Mouse (Mus musculus): Measurements from ENCODE around the gene Slc30a1. TPM values are rescaled to one million over a fixed set of nuclear protein-coding genes. Genes with fewer than 3 reads are reported as not detected.

Slc30a1 gene
- polyA plus RNA-seq, 1 experiment from 2014 or later = 2.1 TPM

DNA sequence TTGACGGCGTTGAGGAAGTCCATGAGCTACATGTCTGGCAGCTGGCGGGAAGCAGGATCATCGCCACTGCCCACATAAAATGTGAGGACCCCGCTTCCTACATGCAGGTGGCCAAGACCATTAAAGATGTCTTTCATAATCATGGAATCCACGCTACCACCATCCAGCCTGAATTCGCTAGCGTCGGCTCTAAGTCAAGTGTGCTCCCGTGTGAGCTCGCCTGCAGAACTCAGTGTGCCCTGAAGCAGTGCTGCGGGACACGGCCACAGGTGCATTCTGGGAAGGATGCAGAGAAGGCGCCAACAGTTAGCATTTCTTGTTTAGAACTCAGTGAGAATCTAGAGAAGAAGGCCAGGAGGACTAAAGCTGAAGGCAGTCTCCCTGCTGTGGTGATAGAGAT, 2.7 kb downstream of the Slc30a1 start:
- Histone ChIP-seq H3K27ac (ENCODE audit: low read depth, low read length) (no peak overlapping the region), H3K9me3 (replicated peaks; ENCODE audit: control insufficient read depth, low read length) (no peaks in the 10 kb centered on the region), H3K4me2 (peak overlapping the region; percentile 96), H3K9ac (ENCODE audit: low read depth, low read length) (no peak overlapping the region), H3K36me3 (ENCODE audit: control insufficient read depth, insufficient read depth, low read length) (peaks cover 8% of the 10 kb centered on the region; the same call in 1 of the 2 replicates), H3K4me3 (ENCODE audit: low read depth, low read length) (peak overlapping the region; percentile 9; the same call in 1 of the 2 replicates), H3K4me1 (ENCODE audit: control insufficient read depth, insufficient read depth, low read length) (peaks cover 32% of the 10 kb centered on the region), H3K27me3 (ENCODE audit: control insufficient read depth, insufficient read depth, low read length) (no peaks in the 10 kb centered on the region)
- WGBS (ENCODE audit: insufficient replicate concordance) = 93% methylated on average over 14 of the region's 14 CpGs
- no peak for ATAC-seq (replicated peaks; ENCODE audit: insufficient number of reproducible peaks, low FRiP score, low TSS enrichment)

DNA sequence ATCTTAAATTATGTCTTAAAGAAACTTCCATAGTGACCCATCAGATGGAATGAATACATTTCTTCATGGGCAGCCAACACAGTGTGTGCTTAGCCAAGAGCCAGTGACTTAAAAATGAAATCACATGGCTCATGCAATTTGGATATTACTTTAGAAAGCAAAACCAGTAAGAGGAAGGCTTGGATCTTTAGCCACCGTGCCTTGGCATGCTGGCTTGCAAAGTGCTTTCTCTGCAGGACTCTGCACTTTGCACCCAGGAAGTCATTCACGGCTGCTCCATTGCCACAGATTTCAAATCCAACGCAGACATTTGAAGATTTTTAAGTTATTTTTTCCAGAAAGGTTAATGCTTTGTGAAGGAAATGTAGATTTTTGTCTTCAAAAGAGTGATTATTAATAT, 4.1 kb downstream of the Slc30a1 start:
- 82% methylated on average over 3 of the region's 3 CpGs for WGBS (ENCODE audit: insufficient replicate concordance)
- Histone ChIP-seq H3K4me2 (peak overlapping the region; percentile 45), H3K27me3 (ENCODE audit: control insufficient read depth, insufficient read depth, low read length) (no peaks in the 10 kb centered on the region), H3K9ac (ENCODE audit: low read depth, low read length) (no peak overlapping the region), H3K36me3 (ENCODE audit: control insufficient read depth, insufficient read depth, low read length) (peaks cover 8% of the 10 kb centered on the region; the same call in 1 of the 2 replicates), H3K27ac (ENCODE audit: low read depth, low read length) (no peak overlapping the region), H3K4me3 (ENCODE audit: low read depth, low read length) (peak overlapping the region; percentile 13; the same call in 1 of the 2 replicates), H3K4me1 (ENCODE audit: control insufficient read depth, insufficient read depth, low read length) (peaks cover 28% of the 10 kb centered on the region), H3K9me3 (replicated peaks; ENCODE audit: control insufficient read depth, low read length) (no peaks in the 10 kb centered on the region)
- no peak for ATAC-seq (replicated peaks; ENCODE audit: insufficient number of reproducible peaks, low FRiP score, low TSS enrichment)

DNA sequence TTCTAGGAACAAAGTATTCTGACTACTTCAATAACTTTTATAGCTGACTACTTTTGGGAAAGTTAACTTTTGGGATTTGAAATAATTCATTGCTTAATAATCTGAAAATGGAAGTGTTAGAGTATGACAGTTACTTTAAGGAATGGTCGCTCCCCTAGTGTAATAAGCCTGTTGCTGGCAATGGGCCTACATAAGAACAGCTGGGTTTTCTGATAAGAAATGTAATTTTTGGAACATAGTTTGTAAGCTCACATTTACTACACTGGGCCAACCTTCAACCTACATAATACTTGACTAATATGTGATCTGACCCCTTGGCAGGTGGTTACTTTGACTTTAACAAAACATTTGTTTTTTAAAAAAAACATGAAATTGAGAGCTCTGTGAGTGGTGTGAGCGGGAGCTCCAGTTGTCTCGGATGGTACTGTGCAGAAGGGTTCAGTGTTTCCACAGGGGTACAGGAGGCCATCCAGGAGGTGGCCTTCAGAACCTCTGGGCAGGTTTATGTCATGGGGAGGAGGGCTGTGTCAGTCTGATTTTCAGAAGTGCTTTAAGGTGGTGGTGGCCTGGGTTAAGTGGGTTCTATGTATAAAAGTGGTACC, 4.6 kb downstream of the Slc30a1 start:
- Histone ChIP-seq H3K4me2 (peak overlapping the region; percentile 5; the same call in 1 of the 2 replicates), H3K27ac (ENCODE audit: low read depth, low read length) (no peak overlapping the region)
- ATAC-seq (replicated peaks; ENCODE audit: insufficient number of reproducible peaks, low FRiP score, low TSS enrichment) = no peak

DNA sequence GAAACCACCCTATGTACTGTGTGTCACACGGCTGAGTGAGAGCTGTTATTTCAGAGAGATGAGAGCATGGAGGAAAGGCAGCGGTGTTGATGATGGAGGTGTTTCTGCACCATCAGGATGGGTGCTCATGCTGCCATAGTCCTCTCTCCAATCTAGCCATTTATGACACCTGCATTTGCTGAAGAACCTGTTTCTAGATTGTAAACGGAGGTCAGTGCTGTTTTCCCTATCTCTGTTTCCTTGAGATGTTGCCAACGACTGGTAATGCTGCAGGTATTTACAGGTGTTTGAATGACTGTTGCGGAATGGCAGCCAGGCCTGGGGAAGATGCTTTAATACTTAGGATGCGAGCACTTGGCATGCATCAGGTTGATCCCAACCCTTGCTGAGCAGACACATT, 8.1 kb downstream of the Slc30a1 start:
- Histone ChIP-seq H3K27me3 (ENCODE audit: control insufficient read depth, insufficient read depth, low read length) (no peaks in the 10 kb centered on the region), H3K4me3 (ENCODE audit: low read depth, low read length) (no peak overlapping the region), H3K9me3 (replicated peaks; ENCODE audit: control insufficient read depth, low read length) (no peaks in the 10 kb centered on the region), H3K9ac (ENCODE audit: low read depth, low read length) (no peak overlapping the region), H3K4me2 (no peak overlapping the region), H3K27ac (ENCODE audit: low read depth, low read length) (no peak overlapping the region), H3K4me1 (ENCODE audit: control insufficient read depth, insufficient read depth, low read length) (peaks cover 5% of the 10 kb centered on the region; the same call in 1 of the 2 replicates), H3K36me3 (ENCODE audit: control insufficient read depth, insufficient read depth, low read length) (no peaks in the 10 kb centered on the region)
- ATAC-seq (replicated peaks; ENCODE audit: insufficient number of reproducible peaks, low FRiP score, low TSS enrichment) = no peak
- WGBS (ENCODE audit: insufficient replicate concordance) = 78% methylated on average over 6 of the region's 6 CpGs

More for the DNA sequence above, 4.6 kb downstream of the Slc30a1 start:
- Histone ChIP-seq H3K9me3 (replicated peaks; ENCODE audit: control insufficient read depth, low read length) (no peaks in the 10 kb centered on the region), H3K9ac (ENCODE audit: low read depth, low read length) (no peak overlapping the region), H3K27me3 (ENCODE audit: control insufficient read depth, insufficient read depth, low read length) (no peaks in the 10 kb centered on the region), H3K36me3 (ENCODE audit: control insufficient read depth, insufficient read depth, low read length) (peaks cover 8% of the 10 kb centered on the region; the same call in 1 of the 2 replicates), H3K4me1 (ENCODE audit: control insufficient read depth, insufficient read depth, low read length) (peaks cover 25% of the 10 kb centered on the region), H3K4me3 (ENCODE audit: low read depth, low read length) (no peak overlapping the region)
- 75% methylated on average over 3 of the region's 3 CpGs for WGBS (ENCODE audit: insufficient replicate concordance)

DNA sequence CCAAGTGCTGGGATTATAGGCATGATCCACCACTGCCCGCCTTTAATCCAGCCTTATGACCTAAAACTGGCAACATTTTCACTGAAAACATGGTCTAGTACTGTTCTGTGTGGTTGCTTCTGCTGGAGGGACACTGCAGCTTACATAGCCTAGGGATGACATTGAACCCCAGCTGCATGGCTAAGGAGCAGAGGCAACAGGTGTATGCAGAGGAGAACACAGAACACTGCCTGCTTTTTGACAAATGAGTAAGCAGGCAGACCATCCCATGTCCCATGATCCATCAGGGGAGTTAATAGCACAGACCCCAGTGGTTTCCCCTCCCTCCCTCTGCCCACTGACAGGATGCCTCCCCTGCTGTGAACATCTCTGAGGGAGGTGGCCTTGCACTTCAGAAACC, 9.0 kb downstream of the Slc30a1 start:
- 79% methylated on average over 1 of the region's 1 CpGs for WGBS (ENCODE audit: insufficient replicate concordance)
- Histone ChIP-seq H3K9ac (ENCODE audit: low read depth, low read length) (no peak overlapping the region), H3K4me2 (no peak overlapping the region), H3K4me3 (ENCODE audit: low read depth, low read length) (no peak overlapping the region), H3K9me3 (replicated peaks; ENCODE audit: control insufficient read depth, low read length) (no peaks in the 10 kb centered on the region), H3K27ac (ENCODE audit: low read depth, low read length) (no peak overlapping the region), H3K27me3 (ENCODE audit: control insufficient read depth, insufficient read depth, low read length) (no peaks in the 10 kb centered on the region), H3K36me3 (ENCODE audit: control insufficient read depth, insufficient read depth, low read length) (no peaks in the 10 kb centered on the region), H3K4me1 (ENCODE audit: control insufficient read depth, insufficient read depth, low read length) (0 out of 2 replicates have a peak, but pooled peaks cover 2% of the 10 kb centered on the region)
- ATAC-seq (replicated peaks; ENCODE audit: insufficient number of reproducible peaks, low FRiP score, low TSS enrichment) = no peak

DNA sequence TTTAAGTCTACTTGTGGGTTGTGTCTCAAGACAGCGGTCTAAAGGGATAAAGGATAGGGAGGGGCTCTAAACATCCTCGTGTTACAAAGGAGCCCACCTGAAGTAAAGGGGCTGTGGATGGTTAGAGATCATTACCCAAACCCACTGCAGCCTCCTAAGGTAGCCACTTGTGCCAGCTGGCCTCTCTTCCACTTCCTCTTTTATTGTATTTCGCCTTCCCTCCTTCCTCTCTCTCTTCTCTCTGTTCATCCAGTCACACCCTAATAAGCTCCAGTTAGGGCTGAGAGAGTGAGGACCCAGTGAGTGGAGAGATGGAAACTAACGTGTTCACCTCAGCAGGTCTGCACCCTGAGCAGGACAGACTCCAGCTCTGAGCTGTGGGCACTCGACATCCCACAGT, 10.3 kb downstream of the Slc30a1 start:
- H3K4me1 ChIP-seq (ENCODE audit: control insufficient read depth, insufficient read depth, low read length) = no peaks in the 10 kb centered on the region
- 59% methylated on average over 5 of the region's 5 CpGs for WGBS (ENCODE audit: insufficient replicate concordance)
- no peaks in the 10 kb centered on the region for H3K27me3 ChIP-seq (ENCODE audit: control insufficient read depth, insufficient read depth, low read length)
- no peaks in the 10 kb centered on the region for H3K9me3 ChIP-seq (replicated peaks; ENCODE audit: control insufficient read depth, low read length)
- no peak overlapping the region for H3K4me2 ChIP-seq
- no peaks in the 10 kb centered on the region for H3K36me3 ChIP-seq (ENCODE audit: control insufficient read depth, insufficient read depth, low read length)
- no peak for ATAC-seq (replicated peaks; ENCODE audit: insufficient number of reproducible peaks, low FRiP score, low TSS enrichment)
- no peak overlapping the region for H3K27ac ChIP-seq (ENCODE audit: low read depth, low read length)
- no peak overlapping the region for H3K4me3 ChIP-seq (ENCODE audit: low read depth, low read length)
- H3K9ac ChIP-seq (ENCODE audit: low read depth, low read length) = no peak overlapping the region

DNA sequence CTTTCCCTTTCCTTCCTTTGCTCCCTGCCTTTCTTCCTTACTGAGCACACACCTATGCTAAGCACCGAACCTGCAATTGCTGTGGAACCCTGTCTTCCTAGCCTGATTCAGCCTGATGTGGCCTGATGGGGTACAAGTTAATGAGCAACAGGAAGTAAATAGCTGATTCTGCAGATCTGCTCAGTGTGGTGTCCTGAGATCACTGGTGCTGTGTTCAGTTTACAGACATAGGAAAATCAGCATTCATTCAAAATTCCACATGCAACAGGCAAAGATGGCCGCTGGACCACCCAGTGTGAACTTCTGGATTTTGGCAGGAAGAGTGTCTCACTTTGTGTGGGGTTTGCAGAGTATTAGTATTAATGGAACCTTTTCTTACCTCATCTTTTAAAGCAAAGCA, 12.8 kb downstream of the Slc30a1 start:
- Histone ChIP-seq H3K4me3 (ENCODE audit: low read depth, low read length) (no peak overlapping the region), H3K4me1 (ENCODE audit: control insufficient read depth, insufficient read depth, low read length) (no peaks in the 10 kb centered on the region), H3K9me3 (replicated peaks; ENCODE audit: control insufficient read depth, low read length) (no peaks in the 10 kb centered on the region), H3K27ac (ENCODE audit: low read depth, low read length) (no peak overlapping the region), H3K4me2 (no peak overlapping the region), H3K9ac (ENCODE audit: low read depth, low read length) (no peak overlapping the region), H3K27me3 (ENCODE audit: control insufficient read depth, insufficient read depth, low read length) (no peaks in the 10 kb centered on the region), H3K36me3 (ENCODE audit: control insufficient read depth, insufficient read depth, low read length) (no peaks in the 10 kb centered on the region)
- no peak for ATAC-seq (replicated peaks; ENCODE audit: insufficient number of reproducible peaks, low FRiP score, low TSS enrichment)
- 73% methylated on average over 2 of the region's 2 CpGs for WGBS (ENCODE audit: insufficient replicate concordance)

DNA sequence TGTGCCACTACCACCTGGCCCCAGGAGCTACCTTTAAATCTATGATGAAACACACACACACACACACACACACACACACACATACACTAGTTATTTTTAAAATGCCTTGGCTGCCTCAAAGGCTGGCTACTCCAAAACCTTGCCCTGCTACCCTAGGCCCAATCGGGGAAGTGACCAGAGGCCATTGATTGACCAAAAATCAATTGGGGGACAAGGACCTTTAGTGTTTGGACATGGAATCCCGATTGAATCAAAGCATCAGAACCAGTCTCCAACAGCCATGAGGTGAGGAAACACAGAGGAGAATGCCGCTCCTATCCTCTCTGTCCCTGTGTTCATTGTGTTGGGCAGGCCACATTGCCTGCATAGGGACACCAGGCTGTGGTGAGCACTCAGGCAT, 15.1 kb downstream of the Slc30a1 start:
- ATAC-seq (replicated peaks; ENCODE audit: insufficient number of reproducible peaks, low FRiP score, low TSS enrichment) = no peak
- no peak overlapping the region for H3K27ac ChIP-seq (ENCODE audit: low read depth, low read length)
- H3K27me3 ChIP-seq (ENCODE audit: control insufficient read depth, insufficient read depth, low read length) = no peaks in the 10 kb centered on the region
- H3K4me1 ChIP-seq (ENCODE audit: control insufficient read depth, insufficient read depth, low read length) = no peaks in the 10 kb centered on the region
- no peak overlapping the region for H3K4me2 ChIP-seq
- H3K4me3 ChIP-seq (ENCODE audit: low read depth, low read length) = no peak overlapping the region
- 87% methylated on average over 3 of the region's 3 CpGs for WGBS (ENCODE audit: insufficient replicate concordance)
- H3K9me3 ChIP-seq (replicated peaks; ENCODE audit: control insufficient read depth, low read length) = no peaks in the 10 kb centered on the region
- no peaks in the 10 kb centered on the region for H3K36me3 ChIP-seq (ENCODE audit: control insufficient read depth, insufficient read depth, low read length)
- H3K9ac ChIP-seq (ENCODE audit: low read depth, low read length) = no peak overlapping the region

DNA sequence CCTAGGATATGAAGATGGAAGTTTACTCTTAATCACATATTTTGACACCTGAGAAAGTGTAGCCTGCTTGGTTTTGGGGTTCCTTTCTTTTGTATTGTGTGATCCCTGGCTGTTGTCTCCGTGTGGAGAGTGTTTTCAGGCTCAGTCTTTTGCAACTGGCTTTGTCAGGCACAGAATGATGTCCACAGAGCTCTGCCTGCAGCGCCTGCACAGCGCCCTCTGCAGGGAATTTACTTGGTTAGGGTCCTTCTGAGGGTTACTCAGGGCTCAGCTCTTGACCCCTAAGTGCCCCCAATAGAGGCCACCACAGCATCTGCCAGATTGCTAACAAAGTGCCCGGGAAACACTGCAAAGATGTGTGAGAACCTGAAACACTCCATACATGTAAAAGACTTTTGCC, 18.9 kb downstream of the Slc30a1 start:
- Histone ChIP-seq H3K27ac (ENCODE audit: low read depth, low read length) (no peak overlapping the region), H3K4me3 (ENCODE audit: low read depth, low read length) (no peak overlapping the region), H3K9ac (ENCODE audit: low read depth, low read length) (no peak overlapping the region), H3K4me2 (no peak overlapping the region), H3K9me3 (replicated peaks; ENCODE audit: control insufficient read depth, low read length) (no peaks in the 10 kb centered on the region), H3K36me3 (ENCODE audit: control insufficient read depth, insufficient read depth, low read length) (no peaks in the 10 kb centered on the region), H3K27me3 (ENCODE audit: control insufficient read depth, insufficient read depth, low read length) (no peaks in the 10 kb centered on the region), H3K4me1 (ENCODE audit: control insufficient read depth, insufficient read depth, low read length) (no peaks in the 10 kb centered on the region)
- ATAC-seq (replicated peaks; ENCODE audit: insufficient number of reproducible peaks, low FRiP score, low TSS enrichment) = no peak
- WGBS (ENCODE audit: insufficient replicate concordance) = 49% methylated on average over 4 of the region's 4 CpGs

Measured in heart, embryonic 11.5 days (tissue).